Mouse (Mus musculus) left cerebral cortex, adult 8-10 months (tissue): ENCODE measurements around the gene Ptprj. TPM values are rescaled to one million over a fixed set of nuclear protein-coding genes. Genes with fewer than 3 reads are reported as not detected.
"Not testable (repeated sequence)": the region's sequence is repeated elsewhere in the genome, so short reads cannot be mapped to it uniquely, and the experiment has no call there.

Experiments used
- DNase-seq, 2 experiments: peaks; one replicate each; pipeline ENCODE4 v3.0.0; 2022; ENCODE audit warnings: low spot score in 2 of 2
- total RNA-seq, 4 experiments: library from RNA; stranded (reverse); gene quantifications; 2 replicates each; pipeline ENCODE4 v1.2.4; 2022

Gene Ptprj
- total RNA-seq, 4 experiments from 2014 or later = 90.8 to 104 (median 95.0) TPM

DNA sequence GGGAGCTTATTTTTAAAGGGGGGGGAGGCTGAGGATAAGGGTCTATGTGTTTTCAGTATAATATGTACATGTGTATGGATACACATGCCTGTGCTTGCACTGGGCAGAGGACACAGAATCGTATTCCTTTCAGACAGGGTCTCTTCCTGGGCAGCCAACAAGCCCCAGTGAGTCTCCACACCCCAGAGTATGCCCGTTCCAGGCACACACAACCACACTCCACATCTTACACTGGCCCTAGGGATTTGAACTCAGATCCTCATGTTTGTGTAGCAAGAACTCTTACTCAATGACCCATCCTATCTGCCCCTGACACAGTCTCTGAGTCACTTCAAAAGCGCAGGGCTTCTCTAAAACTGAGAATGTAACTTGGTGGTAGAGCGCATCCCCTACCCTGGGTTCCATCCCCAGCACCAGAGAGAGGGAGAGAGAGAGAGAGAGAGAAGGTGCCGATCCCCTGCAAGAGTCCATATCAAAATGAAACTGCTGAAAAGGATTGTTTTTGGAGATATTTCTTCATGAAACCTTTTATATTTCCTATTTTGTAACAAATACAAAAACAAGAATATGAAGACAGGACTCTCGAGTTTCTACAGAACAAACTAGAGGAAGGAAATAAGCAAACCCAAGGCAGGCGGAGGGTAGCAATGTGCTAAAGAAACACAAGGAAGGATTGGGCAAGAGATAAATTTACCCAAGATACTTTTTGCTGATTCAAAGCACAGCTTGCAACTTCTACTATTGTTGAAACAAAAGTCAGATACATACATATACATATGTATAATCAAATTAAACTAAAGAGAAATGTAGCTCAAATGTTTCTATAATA lies 2.8 kb downstream of the Ptprj start:
- DNase-seq = no peak

DNA sequence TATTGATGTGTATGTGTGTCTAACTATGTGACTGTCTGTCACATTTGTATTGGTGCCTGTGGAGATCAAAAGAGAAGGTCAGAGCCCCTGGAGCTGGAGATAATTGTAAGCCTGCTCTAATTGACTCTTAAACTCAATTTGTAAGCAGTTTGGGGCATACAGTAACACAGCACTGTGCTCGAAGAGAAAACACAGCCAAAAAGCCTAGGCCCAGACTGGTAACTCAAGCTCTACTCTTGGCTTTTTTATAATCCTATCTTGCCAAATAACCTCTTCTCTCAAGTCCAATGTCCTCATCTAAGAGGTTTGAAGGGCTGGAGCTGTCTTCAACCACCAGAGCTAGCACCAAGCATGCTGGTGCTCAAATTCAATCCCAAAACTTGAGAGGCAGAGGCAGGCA lies 3.5 kb downstream of the Ptprj start:
- DNase-seq = no peak

DNA sequence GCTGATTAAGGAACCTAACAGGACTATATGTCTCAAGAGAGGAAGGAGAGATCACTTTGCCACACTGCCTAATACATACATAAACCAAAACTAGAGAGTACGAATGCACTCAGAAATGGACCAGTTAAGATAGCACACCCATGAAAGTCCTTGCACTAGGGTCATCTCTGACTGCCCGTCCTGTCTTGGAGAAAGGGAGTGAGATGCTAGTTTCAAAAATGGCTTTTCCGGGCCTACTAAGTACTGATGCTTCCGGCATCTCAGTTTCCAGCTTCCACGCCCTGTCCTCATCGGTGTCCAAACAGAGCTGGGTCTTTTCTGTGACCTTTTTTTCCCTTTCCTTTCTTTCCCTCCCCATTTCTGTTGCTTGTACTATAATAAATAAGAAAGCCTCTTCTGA lies 4.0 kb downstream of the Ptprj start:
- no peak for DNase-seq

DNA sequence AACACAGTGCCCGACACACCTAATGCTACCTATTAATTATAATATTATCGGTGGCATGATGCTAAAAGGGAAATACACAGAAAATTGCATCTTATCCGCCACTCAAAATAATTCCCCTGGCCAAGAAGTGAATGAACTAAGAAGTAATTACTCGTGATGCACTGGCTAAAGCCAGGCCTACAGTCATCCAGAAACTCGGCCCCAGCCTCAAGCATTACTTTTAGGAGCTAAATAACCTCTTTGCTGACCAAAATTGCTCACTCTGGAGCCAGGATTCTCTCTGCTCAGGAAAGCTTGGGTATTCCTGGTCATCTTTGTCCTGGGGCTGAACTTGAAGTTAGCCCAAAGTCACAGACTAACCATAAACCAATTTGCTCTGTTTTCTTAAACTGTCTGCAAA lies 4.7 kb downstream of the Ptprj start:
- DNase-seq = no peak

DNA sequence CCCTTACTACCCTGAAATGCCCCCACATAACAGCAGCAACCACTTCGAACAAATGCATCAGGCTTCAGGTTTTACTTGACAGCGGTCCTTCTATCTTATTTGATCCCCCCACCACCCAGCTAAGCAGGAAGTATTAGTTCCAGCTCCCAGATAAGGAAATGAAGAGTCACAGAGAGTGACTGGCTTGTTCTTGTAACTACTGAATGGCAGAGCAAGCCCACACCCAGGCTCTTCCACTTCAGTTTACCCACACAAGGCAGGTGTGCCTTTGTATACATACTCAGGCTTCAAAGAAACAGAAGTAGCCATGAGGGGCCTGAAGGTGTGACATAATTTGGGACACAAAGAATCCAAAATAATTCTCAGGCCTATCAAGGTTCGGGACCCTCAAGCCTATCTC lies 5.3 kb downstream of the Ptprj start:
- peak in 1 of 2 experiments; percentile 4 for DNase-seq

DNA sequence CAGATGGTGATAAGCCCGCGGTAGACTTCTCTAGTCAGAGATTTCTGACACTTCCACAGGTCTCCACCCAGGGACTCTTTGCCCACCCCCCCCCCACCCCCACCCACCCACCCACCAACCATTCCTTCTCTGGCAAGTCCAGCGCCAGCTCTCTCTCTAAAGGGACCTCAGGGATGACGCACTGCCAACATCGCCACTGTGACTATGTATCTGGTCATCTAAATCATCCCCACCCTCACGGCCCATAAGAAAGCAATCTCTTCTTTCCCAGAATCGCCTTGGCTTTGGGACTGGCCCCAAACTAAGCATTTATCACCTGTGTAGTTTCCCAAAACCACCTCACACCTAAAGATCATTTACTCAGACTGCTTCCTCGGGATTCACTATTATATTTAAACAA lies 5.9 kb downstream of the Ptprj start:
- DNase-seq = no peak

DNA sequence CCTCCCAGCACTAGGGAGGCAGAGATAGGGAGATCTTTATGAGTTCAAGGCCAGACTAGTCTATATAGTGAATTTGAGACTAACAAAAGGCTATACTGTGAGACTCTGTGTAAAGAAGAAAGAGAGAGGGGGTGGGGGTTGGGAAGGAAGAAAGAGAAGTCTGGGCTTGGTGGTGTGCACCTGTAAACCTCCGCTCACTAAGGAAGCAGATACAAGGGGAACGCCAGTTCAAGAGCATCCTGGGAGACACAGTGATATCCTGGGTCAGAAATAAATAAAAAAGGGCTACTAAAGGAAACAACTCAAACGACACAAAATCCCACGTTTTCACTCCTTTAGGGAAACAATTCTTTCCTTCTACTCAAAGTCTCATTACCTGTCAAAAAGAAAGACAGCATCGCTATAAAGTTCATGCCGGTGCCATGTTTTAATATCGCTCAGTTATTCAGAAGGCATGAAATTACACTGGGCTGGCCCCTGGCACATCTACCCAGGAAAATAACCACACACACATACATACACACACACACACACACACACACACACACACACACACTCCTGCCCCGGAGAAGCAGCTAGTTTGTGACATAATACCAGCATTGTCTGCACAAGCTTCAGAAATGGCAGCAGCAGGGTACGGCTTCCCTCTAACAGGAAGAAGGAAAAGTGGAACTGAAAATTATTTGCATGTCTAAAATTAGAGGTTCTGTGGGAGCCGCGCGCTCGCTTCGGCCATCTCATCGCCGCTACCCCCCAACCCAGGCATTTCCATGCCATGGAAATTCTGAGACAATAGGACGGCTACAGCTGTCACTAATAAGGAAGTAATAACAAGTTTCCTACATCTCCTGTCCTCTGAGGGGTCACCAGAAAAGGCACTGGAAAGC lies 6.6 kb downstream of the Ptprj start:
- DNase-seq = peak in 1 of 2 experiments; percentile 26

DNA sequence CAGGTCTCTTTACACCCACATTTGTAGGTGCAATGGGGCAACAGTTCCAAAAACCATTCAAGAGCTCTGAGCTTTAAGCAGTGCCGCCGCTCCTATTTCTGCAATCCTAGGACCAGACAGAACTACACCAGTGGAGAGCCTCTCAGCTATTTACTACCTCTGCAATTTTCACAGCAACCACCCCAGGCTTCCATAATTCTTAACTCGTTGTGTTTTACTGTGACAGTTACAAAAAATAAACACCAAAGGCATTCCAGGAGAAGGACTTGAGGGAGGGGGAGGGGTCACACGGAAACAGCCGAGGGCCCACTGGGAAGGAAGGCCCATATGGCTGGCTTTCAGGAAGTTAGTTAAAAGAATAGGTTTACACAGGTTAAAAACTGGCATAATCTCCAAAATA lies 8.3 kb downstream of the Ptprj start:
- DNase-seq = no peak

DNA sequence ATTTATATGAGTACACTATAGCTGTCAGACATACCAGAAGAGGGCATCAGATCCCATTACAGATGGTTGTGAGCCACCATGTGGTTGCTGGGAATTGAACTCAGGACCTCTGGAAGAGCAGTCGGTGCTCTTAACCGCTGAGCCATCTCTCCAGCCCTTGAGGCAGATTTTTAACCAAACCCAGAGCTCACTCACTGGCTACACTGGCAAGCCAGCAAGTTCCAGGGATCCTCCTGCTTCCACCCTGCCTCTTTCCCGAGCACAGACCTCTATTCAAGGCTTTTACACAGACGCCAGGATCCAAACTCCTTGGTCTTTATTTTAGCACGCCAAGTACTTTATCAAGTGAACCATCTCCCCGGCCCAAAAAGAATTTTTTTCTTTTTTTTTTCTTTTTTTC lies 9.0 kb downstream of the Ptprj start:
- not testable (repeated sequence) for DNase-seq

DNA sequence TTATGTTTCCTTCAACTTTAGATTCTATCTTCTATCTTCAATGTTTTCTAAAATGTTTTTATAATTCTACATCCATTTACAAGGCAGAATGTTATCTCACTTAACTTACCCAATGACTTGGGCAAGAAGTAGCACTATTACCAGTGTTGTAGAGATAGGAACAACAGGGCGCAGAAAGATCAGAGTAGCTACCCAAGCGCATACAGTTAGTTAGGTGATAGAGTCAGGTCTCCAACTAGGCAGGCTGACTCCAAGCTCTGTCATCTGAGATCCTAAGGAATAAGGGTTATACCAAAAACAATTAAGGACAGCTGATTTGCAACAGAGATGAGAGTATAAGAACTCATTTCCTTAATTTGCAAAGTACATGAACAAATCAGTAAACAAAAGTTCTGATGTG lies 9.6 kb downstream of the Ptprj start:
- DNase-seq = no peak

DNA sequence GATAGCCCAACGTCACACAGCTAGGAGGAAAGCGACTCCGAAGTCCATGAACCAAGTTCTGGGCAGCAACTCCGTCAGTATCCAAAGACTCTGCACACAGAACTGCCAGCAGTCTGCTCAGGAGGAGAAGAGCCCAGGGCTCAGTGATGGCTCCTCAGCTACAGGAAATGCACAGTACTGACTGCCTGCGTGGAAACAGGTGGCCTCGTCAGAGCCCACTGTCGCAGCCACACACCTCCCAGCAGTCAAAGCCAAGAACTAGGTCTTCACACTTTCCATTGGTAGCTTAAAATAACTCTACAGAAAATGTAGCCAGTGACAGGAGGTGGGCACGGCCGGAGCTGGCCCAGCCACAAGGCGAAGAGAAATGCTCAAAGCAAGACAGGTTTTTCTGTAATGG lies 10.2 kb downstream of the Ptprj start:
- no peak for DNase-seq

DNA sequence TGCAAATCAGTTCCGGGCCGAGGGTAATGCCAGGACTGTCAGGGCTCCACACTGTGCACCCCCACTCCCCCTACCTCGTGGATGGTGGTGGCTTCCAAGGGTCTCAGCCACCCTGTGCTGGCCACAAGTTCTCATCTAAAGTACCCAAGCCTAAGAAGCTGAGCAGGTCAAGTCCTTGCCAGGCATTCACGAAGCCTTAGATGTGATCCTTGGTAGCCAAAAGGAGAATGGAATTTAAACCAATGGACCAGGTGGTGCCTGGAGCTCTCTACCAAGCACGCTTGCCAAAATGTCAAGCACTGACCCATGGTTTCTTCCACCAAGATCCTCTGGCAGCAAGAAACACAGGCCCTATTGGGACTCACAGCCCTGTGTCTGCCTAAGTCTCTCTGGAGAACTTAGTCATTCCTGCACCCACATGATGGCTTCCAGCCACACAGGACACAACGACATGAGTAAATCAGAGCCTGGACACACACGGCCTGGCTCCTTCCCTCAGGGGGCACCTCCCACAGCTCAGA lies 11.4 kb downstream of the Ptprj start:
- DNase-seq = no peak

DNA sequence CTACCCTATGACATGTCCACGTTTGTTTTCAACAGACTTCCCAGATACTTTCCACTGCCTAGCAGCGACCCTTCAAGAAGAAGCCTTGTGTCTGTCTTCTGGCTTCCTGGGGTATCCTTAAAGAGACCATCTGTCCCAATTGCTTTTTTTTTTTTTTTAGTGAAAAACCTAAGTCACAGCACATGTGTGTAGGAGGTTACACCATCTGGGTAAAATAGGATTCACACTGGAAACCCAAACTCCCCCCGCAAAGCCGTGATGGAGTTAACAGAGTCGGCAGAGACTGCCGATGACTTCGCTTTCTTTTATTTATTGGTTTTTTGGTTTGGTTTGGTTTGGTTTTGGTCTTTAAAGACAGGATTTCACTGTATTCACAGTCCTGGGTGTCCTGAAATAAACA lies 12.4 kb downstream of the Ptprj start:
- peak in 1 of 2 experiments; percentile 51 for DNase-seq

DNA sequence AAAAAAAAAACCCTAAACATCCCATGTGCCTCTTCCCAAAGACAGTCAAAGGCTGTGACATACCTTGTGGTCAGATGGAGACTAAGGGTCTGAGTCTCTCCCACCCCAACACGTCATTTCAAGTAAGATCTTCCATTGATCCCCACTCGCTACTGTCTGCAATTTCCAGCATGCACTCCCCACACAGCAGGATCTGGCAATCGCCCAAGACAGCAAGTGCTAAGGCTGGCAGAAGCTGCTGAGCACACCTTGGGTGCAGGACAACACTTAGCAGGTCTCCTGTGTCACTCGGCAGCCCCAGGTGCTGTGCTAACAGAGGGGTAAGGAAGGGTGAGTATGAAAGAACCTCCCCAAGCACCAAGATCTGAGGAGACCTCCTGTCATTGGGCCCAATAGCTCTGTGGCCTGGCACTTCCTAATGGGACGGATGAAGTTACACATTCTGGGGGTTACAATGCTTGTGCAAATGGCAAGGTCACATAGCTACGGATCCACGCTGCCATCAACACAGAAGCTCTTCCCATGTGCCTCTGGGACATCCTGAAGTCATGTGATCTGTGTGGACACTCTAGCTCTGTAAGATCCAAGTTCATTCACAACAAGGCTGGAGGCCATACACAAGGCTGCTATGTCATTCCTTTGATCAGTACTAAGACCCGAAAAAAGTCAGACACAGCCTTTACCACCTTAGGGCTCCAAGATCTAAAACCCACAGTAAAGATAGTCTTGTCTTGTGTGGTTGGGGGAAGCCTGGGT lies 13.5 kb downstream of the Ptprj start:
- no peak for DNase-seq

DNA sequence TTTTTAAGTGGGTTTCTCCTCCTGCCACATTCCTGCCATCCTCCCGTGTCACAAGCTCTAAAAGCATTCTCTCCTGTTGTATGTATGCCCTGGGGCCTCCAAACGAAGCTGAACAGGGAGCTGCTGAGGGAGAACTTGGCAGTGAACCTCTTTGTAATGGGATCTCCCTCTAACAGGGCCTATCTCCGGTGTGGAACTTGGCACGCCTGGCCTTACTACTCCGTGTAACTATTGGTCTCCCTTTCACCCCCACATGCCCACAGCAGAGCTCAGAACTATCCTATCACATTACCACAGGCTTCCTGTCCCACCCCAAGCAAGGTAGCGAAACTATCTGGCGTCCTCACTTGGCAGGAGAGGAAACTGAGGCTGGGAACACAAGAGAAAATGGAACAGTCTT lies 14.4 kb downstream of the Ptprj start:
- no peak for DNase-seq

DNA sequence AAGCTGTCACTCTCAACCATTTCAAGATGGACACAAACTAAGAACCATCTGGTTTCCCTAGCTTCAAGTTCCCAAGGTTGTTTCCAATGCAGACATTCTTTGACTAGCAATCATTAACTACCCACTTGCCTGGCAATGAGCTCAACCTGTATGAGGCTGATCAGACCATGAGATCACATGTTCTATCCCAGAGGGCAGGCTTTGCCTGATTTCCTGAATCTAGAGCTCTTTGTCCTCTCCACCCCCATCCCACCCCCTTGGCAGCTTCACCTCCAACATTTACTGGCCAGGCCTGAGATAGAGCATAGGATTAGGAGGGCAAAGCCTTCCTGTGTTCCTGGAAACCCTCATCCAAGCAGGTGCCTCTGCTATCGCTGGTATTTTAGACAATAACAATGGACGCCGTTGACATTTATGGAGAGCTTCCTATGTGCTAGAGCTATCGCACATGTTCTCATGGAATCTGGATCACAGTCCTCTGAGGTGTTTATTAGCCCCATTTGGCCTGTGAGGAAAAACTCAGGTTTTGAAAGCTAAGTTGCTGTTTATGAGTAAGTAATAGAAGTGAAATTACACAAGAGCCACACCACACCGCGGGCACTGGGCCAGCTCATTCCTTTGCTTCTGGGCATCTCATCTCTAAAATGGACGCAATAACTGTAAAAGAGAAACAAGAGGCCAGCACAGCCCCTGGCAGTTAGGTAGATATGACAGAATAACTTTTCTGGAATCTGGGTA lies 15.1 kb downstream of the Ptprj start:
- no peak for DNase-seq

DNA sequence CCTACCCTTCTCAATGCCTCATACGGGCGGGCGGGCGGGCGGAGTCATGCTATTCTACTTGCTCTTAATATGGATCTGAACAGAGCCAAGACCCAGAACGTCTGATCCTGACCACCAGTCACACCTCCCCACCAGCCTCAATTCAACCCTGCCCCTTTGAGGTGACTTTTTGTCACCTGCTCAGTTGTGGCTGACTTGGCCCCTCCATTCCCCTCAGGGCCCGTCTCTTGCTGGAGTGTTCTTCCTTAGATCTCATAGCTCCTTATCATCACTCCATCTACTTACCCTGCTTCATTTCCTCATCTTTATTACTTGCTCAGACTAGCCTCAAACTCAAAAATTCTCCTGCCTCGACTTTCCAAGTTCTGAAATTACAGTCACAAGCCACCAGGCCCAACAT lies 15.9 kb downstream of the Ptprj start:
- DNase-seq = no peak

DNA sequence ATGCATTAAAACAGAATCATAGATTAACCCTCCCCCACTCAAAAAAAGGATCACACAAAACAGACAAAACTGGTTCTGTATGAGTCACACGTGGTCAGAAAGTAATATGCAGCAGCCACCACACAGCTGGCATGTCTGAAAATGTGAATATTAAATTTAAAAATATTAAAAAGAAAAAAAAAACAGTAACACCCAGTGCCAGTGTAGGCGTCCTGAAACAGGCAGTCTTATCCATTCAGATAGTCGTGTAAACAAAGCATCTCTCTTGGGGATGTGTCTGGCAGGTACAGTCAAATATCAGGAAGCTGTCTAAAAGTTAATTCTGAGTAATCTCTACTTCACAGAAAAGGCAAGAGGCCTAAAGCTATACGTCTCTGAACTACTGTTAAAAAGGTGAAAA lies 17.3 kb downstream of the Ptprj start:
- DNase-seq = no peak

DNA sequence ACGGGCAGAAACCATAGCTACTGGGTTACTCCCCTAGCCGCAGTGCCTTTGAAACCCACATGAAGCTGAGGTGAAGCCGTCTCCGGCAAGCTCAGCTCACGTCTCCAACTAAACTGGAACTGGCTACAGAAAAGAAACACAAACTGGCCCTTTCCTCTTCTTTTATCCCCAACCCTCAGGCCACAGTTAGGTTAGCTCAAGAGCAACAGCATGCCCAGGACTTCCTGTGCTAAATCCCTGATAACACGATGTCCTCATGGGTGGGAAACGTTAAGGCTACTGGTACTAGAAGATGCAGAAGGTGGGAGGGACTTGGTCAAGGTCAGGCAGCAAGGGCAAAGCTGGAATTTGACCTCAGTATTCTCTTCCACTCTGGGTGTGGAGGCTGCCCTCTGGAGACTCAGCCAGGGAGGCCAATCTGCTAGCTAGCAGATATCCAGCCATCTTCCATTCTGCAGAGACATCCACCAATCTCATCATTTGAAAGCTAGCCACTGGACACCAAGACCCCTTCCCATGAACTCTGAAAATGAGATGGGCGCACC lies 18.2 kb downstream of the Ptprj start:
- DNase-seq = no peak

DNA sequence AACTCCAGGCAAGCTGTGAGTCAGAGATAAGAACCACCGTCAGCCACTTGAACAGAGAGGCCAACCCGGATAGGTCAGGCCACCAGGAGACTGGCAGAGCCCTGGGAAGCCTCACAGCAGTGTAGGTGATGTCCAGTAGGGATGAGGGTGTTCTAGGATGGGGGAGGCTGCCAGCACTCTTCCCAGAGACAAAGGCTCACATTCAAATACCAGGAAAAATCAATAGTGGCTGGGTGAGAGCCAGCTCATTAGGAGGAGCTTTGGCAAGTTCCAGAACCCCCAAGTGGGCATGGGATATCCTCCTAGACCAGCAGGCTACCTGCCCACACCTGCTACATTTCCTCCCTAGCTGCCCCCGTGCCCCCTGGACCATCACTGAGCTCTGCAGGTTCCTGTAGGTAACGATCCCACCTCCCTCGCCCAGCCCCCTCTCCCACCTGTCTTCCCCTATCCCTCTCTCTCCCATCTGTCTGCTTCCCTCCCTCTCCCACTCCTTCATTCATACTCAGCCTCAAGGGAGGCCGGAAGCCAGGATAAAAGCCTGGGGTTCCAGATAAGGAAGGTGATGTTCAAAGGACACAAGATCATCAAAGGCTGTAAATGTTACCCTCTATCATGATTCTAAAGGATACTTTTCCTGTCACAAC lies 20.1 kb downstream of the Ptprj start:
- no peak for DNase-seq
